Mouse (Mus musculus): ENCODE measurements around the gene Gclc.

DNA sequence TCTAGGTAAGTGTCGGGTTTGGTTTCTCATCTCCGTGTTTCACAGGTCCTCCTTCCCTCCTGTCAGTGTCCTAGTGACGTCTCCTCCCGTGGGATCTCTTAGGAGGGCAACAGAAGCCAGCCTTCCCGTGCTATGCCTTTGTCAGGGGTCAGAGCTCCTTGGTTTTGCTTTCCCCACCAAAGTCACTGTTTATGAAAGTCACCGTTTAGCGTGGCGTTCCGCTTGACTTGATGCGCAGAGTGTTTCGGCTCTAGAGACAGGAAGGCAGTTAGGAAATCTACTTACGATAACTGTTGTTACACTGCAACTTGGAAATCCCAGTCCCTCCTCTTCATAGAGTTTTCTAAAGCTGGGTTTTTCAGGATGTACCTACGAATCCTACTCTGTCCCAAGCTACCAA lies 28.7 kb downstream of the Gclc start:
- TF ChIP-seq ZC3H11A (IDR thresholded peaks at IDR 0.05; ENCODE audit: borderline replicate concordance, low read depth, low read length): no peak
- no peak for TF ChIP-seq HCFC1 (IDR thresholded peaks at IDR 0.05; ENCODE audit: borderline replicate concordance, insufficient read depth, low read length)
- no peak for TF ChIP-seq MAFK (IDR thresholded peaks at IDR 0.05; ENCODE audit: insufficient read depth, low read depth, low read length)
